Mouse (Mus musculus) gastrocnemius, postnatal 4 days (tissue): Measurements from ENCODE around the gene Rraga. TPM values are rescaled to one million over a fixed set of nuclear protein-coding genes. Genes with fewer than 3 reads are reported as not detected.
"Not testable (repeated sequence)": the region's sequence is repeated elsewhere in the genome, so short reads cannot be mapped to it uniquely, and the experiment has no call there.

Experiments used
- DNase-seq, 2 experiments: peaks; one replicate each; pipeline ENCODE4 v3.0.0; 2021 to 2022; ENCODE audit warnings: low spot score in 2 of 2, mixed read lengths in 2 of 2
- total RNA-seq, 2 experiments: library from RNA; stranded (reverse); gene quantifications; 2 replicates each; pipeline ENCODE4 v1.2.3; 2021

Gene Rraga
- total RNA-seq, 2 experiments from 2014 or later: 62.3 to 65.4 TPM

- DNase-seq: no peak
Measured at GRCm38 (mm10) chr4:86580591-86580990, 5.1 kb downstream of the Rraga start.

- DNase-seq: no peak
Measured at GRCm38 (mm10) chr4:86588236-86588635, 12.8 kb downstream of the Rraga start.

GRCm38 (mm10) chr4:86591304-86591703 is 15.8 kb downstream of the Rraga start:
- DNase-seq: no peak

- DNase-seq: peak; percentile 81 to 89
Measured at GRCm38 (mm10) chr4:86611524-86612288, 36.2 kb downstream of the Rraga start, which contains the start of gene Haus6. Gene Haus6 (minus strand): TSS chr4:86612055.

GRCm38 (mm10) chr4:86612289-86612620 is 36.8 kb downstream of the Rraga start:
- no peak for DNase-seq

GRCm38 (mm10) chr4:86620506-86620905 is 45.0 kb downstream of the Rraga start:
- no peak for DNase-seq

- no peak for DNase-seq
Measured at GRCm38 (mm10) chr4:86622116-86622515, 46.6 kb downstream of the Rraga start.

GRCm38 (mm10) chr4:86622532-86622931 is 47.1 kb downstream of the Rraga start:
- not testable (repeated sequence) for DNase-seq

GRCm38 (mm10) chr4:86625463-86625862 is 50.0 kb downstream of the Rraga start:
- DNase-seq: no peak

- DNase-seq: not testable (repeated sequence)
Measured at GRCm38 (mm10) chr4:86626496-86626895, 51.0 kb downstream of the Rraga start.

Other genes with a start within 250 kb of the Rraga start
- under 1 TPM in 1 of 2 experiments, not detected in 1; 0.32 TPM for gene Saxo1, start 17.3 kb upstream of the Rraga start, total RNA-seq
- gene Haus6, start 36.4 kb downstream of the Rraga start, total RNA-seq: 10 to 100 TPM; 10.4 to 12.2 TPM
- gene Plin2, start 94.4 kb downstream of the Rraga start, total RNA-seq: 100 to 1,000 TPM in 1 of 2 experiments, 10 to 100 TPM in 1; 95.5 to 103 TPM
- 10 to 100 TPM; 23.6 to 26.0 TPM for gene Dennd4c, start 172.9 kb downstream of the Rraga start, total RNA-seq